Mouse (Mus musculus) myocyte (in vitro differentiated cells): ENCODE measurements around the gene Tbc1d13.

Experiments used
- MYOD1 ChIP-seq, 3 experiments: IDR thresholded peaks; one replicate each; pipeline ENCODE4 v1.6.1; 2011; ENCODE audit warnings: control low read depth in 2 of 3, low read depth in 2 of 3, mild to moderate bottlenecking in 2 of 3, moderate library complexity in 1 of 3; ENCODE audit not compliant: insufficient read length in 2 of 3, control insufficient read depth in 1 of 3
- MYOG ChIP-seq, 3 experiments: IDR thresholded peaks; one replicate each; pipeline ENCODE4 v1.6.1; 2011; ENCODE audit warnings: control low read depth in 2 of 3, low read depth in 2 of 3, mild to moderate bottlenecking in 2 of 3; ENCODE audit not compliant: insufficient read length in 2 of 3, control insufficient read depth in 1 of 3, insufficient read depth in 1 of 3
- POLR2AphosphoS2 ChIP-seq: IDR thresholded peaks from one replicate; pipeline ENCODE4 v1.6.1; 2011; ENCODE audit warnings: low read depth, control low read depth; ENCODE audit not compliant: insufficient read length
- TCF12 ChIP-seq: IDR thresholded peaks from one replicate; pipeline ENCODE4 v1.6.1; 2011; ENCODE audit warnings: mild to moderate bottlenecking, control low read depth; ENCODE audit not compliant: poor library complexity, insufficient read depth, severe bottlenecking

GRCm38 (mm10) chr2:30112564-30112963 is 21.0 kb upstream of the Tbc1d13 start:
- TF ChIP-seq POLR2AphosphoS2 (no peak), MYOD1 (IDR thresholded peaks at IDR 0.05; ENCODE audit: control insufficient read depth in 1 of 3, insufficient read length in 2 of 3, low read depth in 2 of 3) (no peak), MYOG (IDR thresholded peaks at IDR 0.05; ENCODE audit: control insufficient read depth in 1 of 3, insufficient read depth in 1 of 3, insufficient read length in 2 of 3, low read depth in 2 of 3) (no peak), TCF12 (no peak)
